In the genomic region with DNA sequence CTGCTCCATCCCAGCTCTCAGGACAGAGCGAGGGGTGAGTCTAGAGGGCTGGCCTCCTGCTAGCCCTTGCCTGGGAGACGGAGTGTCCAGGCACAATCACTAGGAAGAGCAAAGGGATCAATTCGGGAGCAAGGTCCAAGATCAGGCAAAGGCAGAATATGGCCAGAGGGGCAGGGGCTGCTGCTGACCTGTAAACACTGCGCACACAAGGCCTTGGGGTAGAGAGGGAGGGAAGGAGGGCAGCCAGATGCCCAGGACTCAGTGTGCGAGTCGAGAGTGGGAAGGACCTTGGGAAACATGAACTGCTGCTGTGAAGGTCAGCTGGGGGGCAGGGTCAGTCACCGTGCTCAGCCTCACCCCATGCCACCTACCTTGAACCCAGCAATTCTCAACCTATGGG, we compare ENCODE assay signal across 24 mouse cellular contexts. TPM values are rescaled to one million over a fixed set of nuclear protein-coding genes. Genes with fewer than 3 reads are reported as not detected.
A peak's percentile ranks its signal among the peaks of the same experiment; 100 is the strongest.
DNase-seq lines count a peak whose midpoint lies in the region; ATAC-seq and TF ChIP-seq lines count a peak whose summit lies in the region.
"Had no signal": no experiment of that assay in that cellular context is flagged by ENCODE, and none has a peak within 500 bp of the region (broad histone marks: within the 10 kb centered on the region; RNA-seq: fewer than 3 reads in every experiment).

No protein-coding gene starts in this region.

- no peaks in the 10 kb centered on the region for H3K27me3 ChIP-seq in intestine, embryonic 15.5 days (replicated peaks)
- no peaks in the 10 kb centered on the region for H3K27me3 ChIP-seq in intestine, postnatal 0 days (replicated peaks; ENCODE audit: control insufficient read depth, insufficient read depth, low read length)
- H3K27me3 ChIP-seq in neural tube, embryonic 13.5 days, result no peaks in the 10 kb centered on the region
- H3K27me3 ChIP-seq in liver, embryonic 12.5 days (replicated peaks), result peaks cover 1% of the 10 kb centered on the region; the same call in 1 of the 2 replicates
- no peaks in the 10 kb centered on the region for H3K27me3 ChIP-seq in liver, embryonic 16.5 days (ENCODE audit: control insufficient read depth, insufficient read depth, low read depth, low read length)
- H3K27me3 ChIP-seq: forebrain, embryonic 13.5 days had no signal

- ATAC-seq in intestine, embryonic 15.5 days, result peak; percentile 20; the same call in 1 of the 2 replicates
- ATAC-seq in intestine, postnatal 0 days, result no peak
- 0 out of 2 replicates have a peak, but pooled peaks have one; percentile 19 for ATAC-seq in neural tube, embryonic 13.5 days (ENCODE audit: low read depth)
- peak; percentile 50; the same call in 1 of the 2 replicates for ATAC-seq in liver, embryonic 12.5 days
- ATAC-seq in liver, embryonic 16.5 days (ENCODE audit: low read depth), result peak; percentile 82
- ATAC-seq: CD4-positive, CD25-positive, alpha-beta regulatory T cell, adult 4 months; forebrain, embryonic 13.5 days; forebrain, postnatal 0 days had no signal

- no peaks in the 10 kb centered on the region for H3K36me3 ChIP-seq in intestine, embryonic 15.5 days
- H3K36me3 ChIP-seq in intestine, postnatal 0 days (ENCODE audit: control insufficient read depth, insufficient read depth), result peaks cover 3% of the 10 kb centered on the region; the same call in 1 of the 2 replicates
- peaks cover 42% of the 10 kb centered on the region for H3K36me3 ChIP-seq in neural tube, embryonic 13.5 days
- peaks cover 25% of the 10 kb centered on the region for H3K36me3 ChIP-seq in liver, embryonic 12.5 days
- no peaks in the 10 kb centered on the region for H3K36me3 ChIP-seq in liver, embryonic 16.5 days (ENCODE audit: control insufficient read depth, insufficient read depth)

- no peak overlapping the region for H3K4me3 ChIP-seq in intestine, embryonic 15.5 days (replicated peaks)
- H3K4me3 ChIP-seq in intestine, postnatal 0 days (ENCODE audit: low read depth, low read length), result no peak overlapping the region
- H3K4me3 ChIP-seq in neural tube, embryonic 13.5 days, result no peak overlapping the region
- no peak overlapping the region for H3K4me3 ChIP-seq in liver, embryonic 12.5 days
- H3K4me3 ChIP-seq in liver, embryonic 16.5 days (ENCODE audit: low read depth, low read length), result no peak overlapping the region
- H3K4me3 ChIP-seq: embryonic facial prominence, embryonic 10.5 days; forebrain, embryonic 13.5 days; heart, embryonic 12.5 days had no signal

- TF ChIP-seq CTCF in intestine, postnatal 0 days (IDR thresholded peaks at IDR 0.05; ENCODE audit: low read depth), result no peak

- no peak for DNase-seq in neural tube, embryonic 10.5 days (ENCODE audit: extremely low spot score, low spot score)
- no peak for DNase-seq in adrenal gland, postnatal 36 days
- no peak for DNase-seq in cerebellum, postnatal 4 days (ENCODE audit: low spot score in 2 of 2)
- DNase-seq: adrenal gland, adult 8-10 months; B cell, adult 2 months; cerebellum, adult 11 months; cerebellum, adult 9-10 months; cerebellum, postnatal 36 days; forebrain, postnatal 0 days; gastrocnemius, postnatal 25 days; heart, postnatal 36 days had no signal

- no peaks in the 10 kb centered on the region for H3K4me1 ChIP-seq in intestine, embryonic 15.5 days (replicated peaks)
- H3K4me1 ChIP-seq in intestine, postnatal 0 days (replicated peaks; ENCODE audit: control insufficient read depth, insufficient read depth, low read length), result no peaks in the 10 kb centered on the region
- H3K4me1 ChIP-seq in neural tube, embryonic 13.5 days (replicated peaks), result no peaks in the 10 kb centered on the region
- H3K4me1 ChIP-seq in liver, embryonic 12.5 days, result 0 out of 2 replicates have a peak, but pooled peaks cover 6% of the 10 kb centered on the region
- H3K4me1 ChIP-seq in liver, embryonic 16.5 days (ENCODE audit: control insufficient read depth, low read depth, low read length), result peaks cover 3% of the 10 kb centered on the region; the same call in 1 of the 2 replicates
- H3K4me1 ChIP-seq: embryonic facial prominence, embryonic 10.5 days; forebrain, embryonic 13.5 days; heart, embryonic 12.5 days had no signal

- no peaks in the 10 kb centered on the region for H3K9me3 ChIP-seq in intestine, embryonic 15.5 days
- no peaks in the 10 kb centered on the region for H3K9me3 ChIP-seq in intestine, postnatal 0 days (ENCODE audit: control insufficient read depth)
- H3K9me3 ChIP-seq in neural tube, embryonic 13.5 days, result no peaks in the 10 kb centered on the region
- H3K9me3 ChIP-seq in liver, embryonic 12.5 days (replicated peaks), result no peaks in the 10 kb centered on the region
- H3K9me3 ChIP-seq in liver, embryonic 16.5 days (replicated peaks; ENCODE audit: control insufficient read depth, low read length), result no peaks in the 10 kb centered on the region
- H3K9me3 ChIP-seq: embryonic facial prominence, embryonic 10.5 days; forebrain, embryonic 13.5 days; G1E; heart, embryonic 12.5 days had no signal

- 85% methylated on average over 7 of the region's 7 CpGs for WGBS in intestine, embryonic 15.5 days
- 82% methylated on average over 7 of the region's 7 CpGs for WGBS in intestine, postnatal 0 days
- WGBS in neural tube, embryonic 13.5 days, result 89% methylated on average over 7 of the region's 7 CpGs
- WGBS in liver, embryonic 12.5 days (ENCODE audit: insufficient replicate concordance), result 76% methylated on average over 7 of the region's 7 CpGs
- 65% methylated on average over 7 of the region's 7 CpGs for WGBS in liver, embryonic 16.5 days (ENCODE audit: insufficient replicate concordance)

- H3K27ac ChIP-seq in intestine, embryonic 15.5 days, result no peak overlapping the region
- no peak overlapping the region for H3K27ac ChIP-seq in intestine, postnatal 0 days (ENCODE audit: low read depth, low read length)
- no peak overlapping the region for H3K27ac ChIP-seq in neural tube, embryonic 13.5 days (replicated peaks)
- 0 out of 2 replicates have a peak overlapping the region, but pooled peaks have one; percentile 42 for H3K27ac ChIP-seq in liver, embryonic 12.5 days
- peak overlapping the region; percentile 63 for H3K27ac ChIP-seq in liver, embryonic 16.5 days (ENCODE audit: low read length)
- H3K27ac ChIP-seq: embryonic facial prominence, embryonic 10.5 days; forebrain, embryonic 13.5 days had no signal

- no peak overlapping the region for H3K4me2 ChIP-seq in intestine, embryonic 15.5 days (replicated peaks)
- no peak overlapping the region for H3K4me2 ChIP-seq in intestine, postnatal 0 days (replicated peaks; ENCODE audit: low read depth)
- no peak overlapping the region for H3K4me2 ChIP-seq in neural tube, embryonic 13.5 days
- no peak overlapping the region for H3K4me2 ChIP-seq in liver, embryonic 12.5 days
- no peak overlapping the region for H3K4me2 ChIP-seq in liver, embryonic 16.5 days (ENCODE audit: low read depth, low read length)
- H3K4me2 ChIP-seq: forebrain, embryonic 13.5 days; heart, embryonic 12.5 days had no signal

- H3K9ac ChIP-seq in intestine, embryonic 15.5 days, result no peak overlapping the region
- no peak overlapping the region for H3K9ac ChIP-seq in intestine, postnatal 0 days (ENCODE audit: low read depth, low read length)
- no peak overlapping the region for H3K9ac ChIP-seq in neural tube, embryonic 13.5 days
- H3K9ac ChIP-seq in liver, embryonic 12.5 days, result no peak overlapping the region
- no peak overlapping the region for H3K9ac ChIP-seq in liver, embryonic 16.5 days (ENCODE audit: low read depth, low read length)
- H3K9ac ChIP-seq: forebrain, embryonic 13.5 days; forebrain, postnatal 0 days; heart, embryonic 12.5 days had no signal

RNA-seq across cellular contexts. Expression of a gene that starts 6.3 kb away (rescaled TPM):
- polyA plus RNA-seq in intestine, embryonic 15.5 days (2015; fragmentation: Nextera tagmentation; extraction: Ambion mirVana), result 3.2 and 9.0 TPM in 2 replicates
- polyA plus RNA-seq in intestine, postnatal 0 days (2015; fragmentation: Nextera tagmentation; extraction: Ambion mirVana), result 0.39 and 0.48 TPM in 2 replicates
- 1.1 and 1.8 TPM in 2 replicates for polyA plus RNA-seq in neural tube, embryonic 13.5 days (2015; fragmentation: Nextera tagmentation; extraction: Ambion mirVana)
- polyA plus RNA-seq in liver, embryonic 12.5 days (2016; fragmentation: Nextera tagmentation; extraction: Ambion mirVana), result 5.8 and 6.7 TPM in 2 replicates
- polyA plus RNA-seq in liver, embryonic 16.5 days (2015; fragmentation: Nextera tagmentation; extraction: Ambion mirVana), result 112 and 152 TPM in 2 replicates
- total RNA-seq in adrenal gland, postnatal 36 days (2021), result 1 to 10 TPM; 1.5 to 2.7 TPM
- total RNA-seq: forebrain, postnatal 0 days; G1E; granulocyte monocyte progenitor cell, adult 5-6 weeks had no signal
- polyA plus RNA-seq: CD4-positive, CD25-positive, alpha-beta regulatory T cell, adult 4 months had no signal

RNA-seq across cellular contexts. Expression of a gene that starts 16.7 kb away (rescaled TPM):
- polyA plus RNA-seq in intestine, embryonic 15.5 days (2015; fragmentation: Nextera tagmentation; extraction: Ambion mirVana), result 73.9 and 74.9 TPM in 2 replicates
- polyA plus RNA-seq in intestine, postnatal 0 days (2015; fragmentation: Nextera tagmentation; extraction: Ambion mirVana), result 32.2 and 35.6 TPM in 2 replicates
- 60.9 and 63.4 TPM in 2 replicates for polyA plus RNA-seq in neural tube, embryonic 13.5 days (2015; fragmentation: Nextera tagmentation; extraction: Ambion mirVana)
- 39.6 and 39.7 TPM in 2 replicates for polyA plus RNA-seq in liver, embryonic 12.5 days (2016; fragmentation: Nextera tagmentation; extraction: Ambion mirVana)
- 24.7 TPM in 2 replicates for polyA plus RNA-seq in liver, embryonic 16.5 days (2015; fragmentation: Nextera tagmentation; extraction: Ambion mirVana)
- 10 to 100 TPM; 49.9 to 55.6 TPM for total RNA-seq in adrenal gland, postnatal 36 days (2021)

RNA-seq across cellular contexts. Expression of a gene that starts 24.0 kb away (rescaled TPM):
- 22.6 and 24.8 TPM in 2 replicates for polyA plus RNA-seq in intestine, embryonic 15.5 days (2015; fragmentation: Nextera tagmentation; extraction: Ambion mirVana)
- 10.4 and 11.5 TPM in 2 replicates for polyA plus RNA-seq in intestine, postnatal 0 days (2015; fragmentation: Nextera tagmentation; extraction: Ambion mirVana)
- 23.2 and 24.8 TPM in 2 replicates for polyA plus RNA-seq in neural tube, embryonic 13.5 days (2015; fragmentation: Nextera tagmentation; extraction: Ambion mirVana)
- polyA plus RNA-seq in liver, embryonic 12.5 days (2016; fragmentation: Nextera tagmentation; extraction: Ambion mirVana), result 20.7 and 21.1 TPM in 2 replicates
- 8.1 and 10.4 TPM in 2 replicates for polyA plus RNA-seq in liver, embryonic 16.5 days (2015; fragmentation: Nextera tagmentation; extraction: Ambion mirVana)
- total RNA-seq in adrenal gland, postnatal 36 days (2021), result 10 to 100 TPM; 59.3 to 64.9 TPM

RNA-seq across cellular contexts. Expression of a gene that starts 28.2 kb away (rescaled TPM):
- 0.40 and 0.56 TPM in 2 replicates for polyA plus RNA-seq in intestine, embryonic 15.5 days (2015; fragmentation: Nextera tagmentation; extraction: Ambion mirVana)
- 0.24 and 0.33 TPM in 2 replicates for polyA plus RNA-seq in intestine, postnatal 0 days (2015; fragmentation: Nextera tagmentation; extraction: Ambion mirVana)
- 0.39 TPM in 1 of 2 replicates, not detected in the other for polyA plus RNA-seq in neural tube, embryonic 13.5 days (2015; fragmentation: Nextera tagmentation; extraction: Ambion mirVana)
- polyA plus RNA-seq in liver, embryonic 12.5 days (2016; fragmentation: Nextera tagmentation; extraction: Ambion mirVana), result 0.60 and 0.62 TPM in 2 replicates
- 0.13 and 0.16 TPM in 2 replicates for polyA plus RNA-seq in liver, embryonic 16.5 days (2015; fragmentation: Nextera tagmentation; extraction: Ambion mirVana)
- total RNA-seq in adrenal gland, postnatal 36 days (2021), result not detected
- total RNA-seq: adrenal gland, adult 8-10 months; forebrain, postnatal 0 days; gastrocnemius, adult 18-20 months; gastrocnemius, postnatal 25 days; granulocyte monocyte progenitor cell, adult 5-6 weeks; heart, adult 8-10 months; heart, postnatal 36 days had no signal

RNA-seq across cellular contexts. Expression of a gene that starts 30.4 kb away (rescaled TPM):
- 71.8 and 79.9 TPM in 2 replicates for polyA plus RNA-seq in intestine, embryonic 15.5 days (2015; fragmentation: Nextera tagmentation; extraction: Ambion mirVana)
- 25.9 and 26.5 TPM in 2 replicates for polyA plus RNA-seq in intestine, postnatal 0 days (2015; fragmentation: Nextera tagmentation; extraction: Ambion mirVana)
- polyA plus RNA-seq in neural tube, embryonic 13.5 days (2015; fragmentation: Nextera tagmentation; extraction: Ambion mirVana), result 78.7 and 81.6 TPM in 2 replicates
- polyA plus RNA-seq in liver, embryonic 12.5 days (2016; fragmentation: Nextera tagmentation; extraction: Ambion mirVana), result 48.3 and 49.1 TPM in 2 replicates
- 25.5 and 28.7 TPM in 2 replicates for polyA plus RNA-seq in liver, embryonic 16.5 days (2015; fragmentation: Nextera tagmentation; extraction: Ambion mirVana)
- total RNA-seq in adrenal gland, postnatal 36 days (2021), result 10 to 100 TPM; 40.9 to 46.1 TPM

Comparison
In these comparisons a context has a peak if more than half of its experiments do, and no peak if none do; other contexts are left out.
1. RNA of a gene that starts 6.3 kb away (polyA plus RNA-seq): 112 to 152 TPM in liver, embryonic 16.5 days; 5.8 to 6.7 TPM in liver, embryonic 12.5 days, 3.2 to 9.0 TPM in intestine, embryonic 15.5 days, 1.1 to 1.8 TPM in neural tube, embryonic 13.5 days and 0.39 to 0.48 TPM in intestine, postnatal 0 days; every median in the first group is over 10 times any median in the second.
2. H3K27ac ChIP-seq: peak in liver, embryonic 12.5 days (single experiment) and liver, embryonic 16.5 days (single experiment); none in intestine, embryonic 15.5 days (single experiment), intestine, postnatal 0 days (single experiment) and neural tube, embryonic 13.5 days (single experiment).